Mouse (Mus musculus): ENCODE results near the gene Cacnb4. TPM values are rescaled to one million over a fixed set of nuclear protein-coding genes. Genes with fewer than 3 reads are reported as not detected.

The Cacnb4 gene
- polyA plus RNA-seq, 1 experiment from 2014 or later = 0.34 TPM

- Histone ChIP-seq H3K4me1 (ENCODE audit: control insufficient read depth, insufficient read depth, low read length) (no peaks in the 10 kb centered on the region), H3K4me3 (ENCODE audit: low read length) (no peak overlapping the region), H3K27me3 (ENCODE audit: control insufficient read depth, insufficient read depth, low read length) (no peaks in the 10 kb centered on the region), H3K9me3 (replicated peaks; ENCODE audit: control insufficient read depth, low read length) (peaks cover 4% of the 10 kb centered on the region; the same call in 1 of the 2 replicates), H3K36me3 (ENCODE audit: control insufficient read depth, insufficient read depth) (no peaks in the 10 kb centered on the region), H3K27ac (ENCODE audit: low read length) (no peak overlapping the region), H3K4me2 (ENCODE audit: low read depth, low read length) (no peak overlapping the region), H3K9ac (ENCODE audit: low read length) (no peak overlapping the region)
- ATAC-seq (replicated peaks; ENCODE audit: extremely low read depth, insufficient read depth, low FRiP score) = no peak
- WGBS = 90% methylated on average over 4 of the region's 4 CpGs
Measured at GRCm38 (mm10) chr2:52541068-52541467, 135.6 kb downstream of the Cacnb4 start.

- Histone ChIP-seq H3K27ac (ENCODE audit: low read length) (no peak overlapping the region), H3K4me1 (ENCODE audit: control insufficient read depth, insufficient read depth, low read length) (no peaks in the 10 kb centered on the region), H3K4me3 (ENCODE audit: low read length) (no peak overlapping the region), H3K36me3 (ENCODE audit: control insufficient read depth, insufficient read depth) (no peaks in the 10 kb centered on the region), H3K27me3 (ENCODE audit: control insufficient read depth, insufficient read depth, low read length) (no peaks in the 10 kb centered on the region), H3K9me3 (replicated peaks; ENCODE audit: control insufficient read depth, low read length) (no peaks in the 10 kb centered on the region), H3K9ac (ENCODE audit: low read length) (no peak overlapping the region), H3K4me2 (ENCODE audit: low read depth, low read length) (no peak overlapping the region)
- 79% methylated on average over 6 of the region's 6 CpGs for WGBS
- no peak for ATAC-seq (replicated peaks; ENCODE audit: extremely low read depth, insufficient read depth, low FRiP score)
Measured at GRCm38 (mm10) chr2:52539318-52539717, 137.3 kb downstream of the Cacnb4 start.

DNA sequence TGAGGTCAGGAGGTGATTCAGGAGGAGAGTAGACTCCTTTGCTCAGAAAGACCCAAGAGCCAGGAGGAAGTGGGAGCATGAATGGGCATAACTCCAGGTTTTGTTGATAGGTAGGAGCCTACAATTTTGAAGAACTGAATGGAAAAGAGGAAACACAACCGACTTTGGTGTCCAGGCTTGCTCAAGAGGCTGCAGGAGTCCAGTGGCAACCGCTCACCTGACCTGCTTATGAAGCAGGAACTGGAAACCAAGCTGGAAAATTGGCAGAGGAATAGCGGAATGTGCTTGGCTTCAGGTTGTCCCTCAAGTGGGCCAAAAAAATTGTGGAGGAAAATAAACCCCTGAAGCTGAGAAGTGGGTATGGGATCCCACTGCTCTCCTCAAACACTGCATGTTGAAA, 139.0 kb downstream of the Cacnb4 start:
- no peaks in the 10 kb centered on the region for H3K36me3 ChIP-seq (ENCODE audit: control insufficient read depth, insufficient read depth)
- H3K4me2 ChIP-seq (ENCODE audit: low read depth, low read length) = no peak overlapping the region
- no peaks in the 10 kb centered on the region for H3K27me3 ChIP-seq (ENCODE audit: control insufficient read depth, insufficient read depth, low read length)
- no peaks in the 10 kb centered on the region for H3K4me1 ChIP-seq (ENCODE audit: control insufficient read depth, insufficient read depth, low read length)
- no peaks in the 10 kb centered on the region for H3K9me3 ChIP-seq (replicated peaks; ENCODE audit: control insufficient read depth, low read length)
- no peak for ATAC-seq (replicated peaks; ENCODE audit: extremely low read depth, insufficient read depth, low FRiP score)
- WGBS = 85% methylated on average over 3 of the region's 3 CpGs
- H3K9ac ChIP-seq (ENCODE audit: low read length) = no peak overlapping the region
- H3K4me3 ChIP-seq (ENCODE audit: low read length) = no peak overlapping the region
- no peak overlapping the region for H3K27ac ChIP-seq (ENCODE audit: low read length)

DNA sequence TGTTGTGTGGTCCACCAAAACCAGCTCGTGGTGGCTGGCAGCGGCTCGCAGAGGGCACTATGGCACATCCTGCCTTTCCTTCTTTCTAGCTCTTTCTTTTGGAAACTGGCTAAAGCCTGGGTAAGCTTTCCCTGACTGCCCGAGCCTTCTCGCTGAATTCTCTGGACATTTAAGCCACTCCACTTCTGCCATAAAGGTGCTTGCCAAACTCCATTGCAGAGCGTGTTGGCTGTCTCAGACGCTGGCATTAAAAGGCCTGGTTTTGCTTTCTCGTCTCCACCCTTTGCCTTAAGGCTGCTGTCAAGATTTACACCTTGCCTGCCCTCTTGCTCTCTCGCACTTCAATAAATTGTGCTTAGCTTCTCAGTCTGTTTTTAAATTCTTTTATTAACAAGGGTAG, 139.5 kb downstream of the Cacnb4 start:
- H3K36me3 ChIP-seq (ENCODE audit: control insufficient read depth, insufficient read depth) = no peaks in the 10 kb centered on the region
- no peak overlapping the region for H3K9ac ChIP-seq (ENCODE audit: low read length)
- 92% methylated on average over 9 of the region's 9 CpGs for WGBS
- H3K27ac ChIP-seq (ENCODE audit: low read length) = no peak overlapping the region
- no peak for ATAC-seq (replicated peaks; ENCODE audit: extremely low read depth, insufficient read depth, low FRiP score)
- H3K27me3 ChIP-seq (ENCODE audit: control insufficient read depth, insufficient read depth, low read length) = no peaks in the 10 kb centered on the region
- no peaks in the 10 kb centered on the region for H3K4me1 ChIP-seq (ENCODE audit: control insufficient read depth, insufficient read depth, low read length)
- no peaks in the 10 kb centered on the region for H3K9me3 ChIP-seq (replicated peaks; ENCODE audit: control insufficient read depth, low read length)
- H3K4me2 ChIP-seq (ENCODE audit: low read depth, low read length) = no peak overlapping the region
- H3K4me3 ChIP-seq (ENCODE audit: low read length) = no peak overlapping the region

GRCm38 (mm10) chr2:52536511-52536910, 140.1 kb downstream of the Cacnb4 start:
- Histone ChIP-seq H3K4me3 (ENCODE audit: low read length) (no peak overlapping the region), H3K4me2 (ENCODE audit: low read depth, low read length) (no peak overlapping the region), H3K36me3 (ENCODE audit: control insufficient read depth, insufficient read depth) (no peaks in the 10 kb centered on the region), H3K4me1 (ENCODE audit: control insufficient read depth, insufficient read depth, low read length) (no peaks in the 10 kb centered on the region), H3K9me3 (replicated peaks; ENCODE audit: control insufficient read depth, low read length) (no peaks in the 10 kb centered on the region), H3K27me3 (ENCODE audit: control insufficient read depth, insufficient read depth, low read length) (no peaks in the 10 kb centered on the region), H3K27ac (ENCODE audit: low read length) (no peak overlapping the region), H3K9ac (ENCODE audit: low read length) (no peak overlapping the region)
- WGBS = 82% methylated on average over 4 of the region's 4 CpGs
- ATAC-seq (replicated peaks; ENCODE audit: extremely low read depth, insufficient read depth, low FRiP score) = no peak

GRCm38 (mm10) chr2:52533696-52534095, 142.9 kb downstream of the Cacnb4 start:
- no peak overlapping the region for H3K4me3 ChIP-seq (ENCODE audit: low read length)
- H3K9ac ChIP-seq (ENCODE audit: low read length) = no peak overlapping the region
- no peak overlapping the region for H3K4me2 ChIP-seq (ENCODE audit: low read depth, low read length)
- H3K27me3 ChIP-seq (ENCODE audit: control insufficient read depth, insufficient read depth, low read length) = no peaks in the 10 kb centered on the region
- WGBS = 77% methylated on average over 5 of the region's 5 CpGs
- no peak for ATAC-seq (replicated peaks; ENCODE audit: extremely low read depth, insufficient read depth, low FRiP score)
- no peaks in the 10 kb centered on the region for H3K9me3 ChIP-seq (replicated peaks; ENCODE audit: control insufficient read depth, low read length)
- H3K27ac ChIP-seq (ENCODE audit: low read length) = no peak overlapping the region
- H3K36me3 ChIP-seq (ENCODE audit: control insufficient read depth, insufficient read depth) = no peaks in the 10 kb centered on the region
- no peaks in the 10 kb centered on the region for H3K4me1 ChIP-seq (ENCODE audit: control insufficient read depth, insufficient read depth, low read length)

GRCm38 (mm10) chr2:52530521-52530920, 146.1 kb downstream of the Cacnb4 start:
- 77% methylated on average over 2 of the region's 2 CpGs for WGBS
- Histone ChIP-seq H3K4me3 (ENCODE audit: low read length) (no peak overlapping the region), H3K27me3 (ENCODE audit: control insufficient read depth, insufficient read depth, low read length) (no peaks in the 10 kb centered on the region), H3K4me1 (ENCODE audit: control insufficient read depth, insufficient read depth, low read length) (no peaks in the 10 kb centered on the region), H3K36me3 (ENCODE audit: control insufficient read depth, insufficient read depth) (no peaks in the 10 kb centered on the region), H3K27ac (ENCODE audit: low read length) (no peak overlapping the region), H3K4me2 (ENCODE audit: low read depth, low read length) (no peak overlapping the region), H3K9me3 (replicated peaks; ENCODE audit: control insufficient read depth, low read length) (no peaks in the 10 kb centered on the region), H3K9ac (ENCODE audit: low read length) (no peak overlapping the region)
- ATAC-seq (replicated peaks; ENCODE audit: extremely low read depth, insufficient read depth, low FRiP score) = no peak

DNA sequence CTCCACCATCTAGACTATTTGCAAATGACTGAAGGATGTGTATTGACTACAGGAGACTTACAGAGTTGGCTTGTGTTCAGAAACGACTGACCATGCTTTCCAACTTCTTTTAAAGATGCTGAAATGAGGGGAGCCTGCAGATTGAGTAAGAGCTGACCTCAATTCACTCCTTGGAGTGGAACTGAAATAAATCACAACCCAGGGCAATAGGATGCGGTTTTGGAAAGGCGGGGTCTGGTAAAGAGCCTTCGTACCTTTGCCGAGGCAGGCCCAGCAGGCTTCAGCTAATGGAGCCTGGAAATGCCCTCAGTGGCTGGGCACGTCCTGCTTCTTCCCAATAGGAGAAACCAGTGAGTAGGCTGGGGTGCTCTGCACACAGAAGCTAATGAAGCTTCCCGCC, 147.4 kb downstream of the Cacnb4 start:
- Histone ChIP-seq H3K4me1 (ENCODE audit: control insufficient read depth, insufficient read depth, low read length) (no peaks in the 10 kb centered on the region), H3K27me3 (ENCODE audit: control insufficient read depth, insufficient read depth, low read length) (no peaks in the 10 kb centered on the region), H3K9me3 (replicated peaks; ENCODE audit: control insufficient read depth, low read length) (no peaks in the 10 kb centered on the region), H3K27ac (ENCODE audit: low read length) (no peak overlapping the region), H3K4me3 (ENCODE audit: low read length) (no peak overlapping the region), H3K4me2 (ENCODE audit: low read depth, low read length) (no peak overlapping the region), H3K36me3 (ENCODE audit: control insufficient read depth, insufficient read depth) (no peaks in the 10 kb centered on the region), H3K9ac (ENCODE audit: low read length) (no peak overlapping the region)
- no peak for ATAC-seq (replicated peaks; ENCODE audit: extremely low read depth, insufficient read depth, low FRiP score)
- WGBS = 85% methylated on average over 7 of the region's 7 CpGs

DNA sequence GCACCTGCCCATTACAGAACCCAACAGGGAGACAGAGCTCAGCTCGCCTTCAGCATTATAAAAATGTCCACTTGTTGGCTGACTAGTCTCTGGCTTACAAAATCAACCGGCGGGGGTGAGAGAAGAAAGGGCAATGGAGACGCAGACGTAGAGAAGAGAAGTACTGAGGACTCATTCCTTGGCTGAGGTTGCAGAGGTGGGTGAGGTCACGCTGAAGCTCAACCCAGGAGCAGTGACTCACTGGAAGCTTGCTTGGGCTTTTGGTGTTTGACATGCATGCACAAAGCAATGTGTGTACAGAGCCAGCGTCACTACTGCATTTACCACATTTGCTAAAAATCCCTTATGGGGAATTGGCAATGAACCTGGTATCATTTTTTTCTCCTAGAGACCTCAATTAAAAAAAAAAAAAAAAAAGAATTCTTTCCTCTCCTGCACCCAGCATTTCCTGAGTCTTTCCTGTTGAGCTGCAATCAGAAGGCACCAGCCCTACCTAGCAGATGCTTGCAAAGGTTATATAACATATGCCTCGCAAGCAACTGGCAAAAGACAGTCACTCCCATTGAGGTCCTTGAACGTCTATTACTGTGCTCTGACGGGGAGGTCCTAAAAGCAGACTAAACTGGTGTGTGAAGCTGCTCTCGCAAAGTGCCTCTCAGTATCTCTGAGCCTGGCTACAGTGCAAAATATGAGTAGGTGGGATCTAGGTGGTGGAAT, 150.6 kb downstream of the Cacnb4 start:
- H3K9ac ChIP-seq (ENCODE audit: low read length) = no peak overlapping the region
- no peak overlapping the region for H3K4me2 ChIP-seq (ENCODE audit: low read depth, low read length)
- H3K36me3 ChIP-seq (ENCODE audit: control insufficient read depth, insufficient read depth) = no peaks in the 10 kb centered on the region
- H3K4me1 ChIP-seq (ENCODE audit: control insufficient read depth, insufficient read depth, low read length) = no peaks in the 10 kb centered on the region
- WGBS = 65% methylated on average over 11 of the region's 11 CpGs
- H3K4me3 ChIP-seq (ENCODE audit: low read length) = no peak overlapping the region
- H3K27ac ChIP-seq (ENCODE audit: low read length) = no peak overlapping the region
- no peak for ATAC-seq (replicated peaks; ENCODE audit: extremely low read depth, insufficient read depth, low FRiP score)
- H3K27me3 ChIP-seq (ENCODE audit: control insufficient read depth, insufficient read depth, low read length) = no peaks in the 10 kb centered on the region
- H3K9me3 ChIP-seq (replicated peaks; ENCODE audit: control insufficient read depth, low read length) = no peaks in the 10 kb centered on the region

Measured in heart, embryonic 16.5 days (tissue).